Mouse (Mus musculus) embryo, embryonic 10.5 days (tissue): ENCODE data around the gene Ccs.

Experiments
- DNase-seq: peaks from one replicate; pipeline ENCODE4 v3.0.0-alpha.2; 2015; ENCODE audit warnings: low spot score

Ccs gene

GRCm38 (mm10) chr19:4836096-4836495 lies 3.0 kb downstream of the Ccs start:
- DNase-seq: no peak

GRCm38 (mm10) chr19:4833977-4834376 lies 5.2 kb downstream of the Ccs start:
- no peak for DNase-seq

GRCm38 (mm10) chr19:4829156-4829555 lies 10.0 kb downstream of the Ccs start:
- no peak for DNase-seq

DNA sequence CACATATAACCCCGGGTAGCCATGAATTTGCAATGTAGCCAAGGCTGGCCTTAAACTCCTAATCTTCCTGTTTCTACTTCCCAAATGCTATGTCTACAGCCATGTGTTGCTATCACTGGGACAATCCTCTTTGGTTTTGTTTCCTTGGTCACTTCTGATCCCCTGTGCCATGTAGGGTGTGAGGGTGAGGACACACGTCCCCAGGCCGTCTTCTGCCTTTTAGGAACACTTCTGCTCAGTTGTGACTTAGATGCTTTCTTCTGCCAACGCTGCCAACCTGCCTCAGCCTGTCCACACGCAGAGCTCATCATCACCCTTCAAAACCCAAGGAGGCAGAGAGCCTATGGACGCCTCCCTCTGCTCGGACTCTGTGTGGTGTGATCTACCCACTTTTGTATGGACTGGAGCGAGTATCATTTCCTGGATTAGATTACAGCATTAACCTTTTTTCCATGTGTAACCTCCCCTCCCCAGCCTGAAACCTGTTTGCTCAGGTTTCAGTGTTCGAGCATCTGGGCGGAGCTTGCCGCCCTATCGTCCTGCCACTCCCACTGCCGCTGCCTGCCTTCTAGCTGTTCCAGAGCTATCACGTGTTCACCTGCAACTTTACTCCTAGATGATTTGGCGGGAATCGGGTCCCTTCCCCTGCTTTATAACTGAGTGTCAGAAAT lies 10.6 kb downstream of the Ccs start:
- DNase-seq: no peak

DNA sequence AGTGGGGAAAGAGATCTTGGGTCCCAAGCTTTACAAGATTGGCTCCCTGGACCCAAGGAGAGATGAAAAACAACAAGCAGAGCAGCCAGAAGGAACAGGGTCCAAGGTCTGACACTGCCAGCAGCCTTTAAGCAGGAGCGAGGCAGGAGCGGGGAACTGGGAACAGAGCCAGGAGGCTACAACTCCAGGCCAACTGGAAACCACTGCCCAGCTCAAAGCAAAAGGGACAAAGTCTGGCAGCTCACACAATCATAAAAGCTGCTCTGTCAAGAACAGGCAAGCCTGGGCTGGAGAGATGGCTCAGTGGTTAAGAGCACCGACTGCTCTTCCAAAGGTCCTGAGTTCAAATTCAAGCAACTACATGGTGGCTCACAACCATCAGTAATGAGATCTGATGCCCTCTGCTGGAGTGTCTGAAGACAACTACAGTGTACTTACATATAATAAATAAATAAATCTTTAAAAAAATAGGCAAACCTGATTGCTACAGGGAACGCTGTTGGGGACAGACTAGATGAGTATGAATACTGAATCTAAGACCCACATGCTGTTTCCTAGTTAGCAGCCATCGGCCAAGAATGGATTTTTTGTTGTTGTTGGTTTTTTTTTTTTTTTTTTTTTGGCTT lies 18.3 kb downstream of the Ccs start:
- no peak for DNase-seq

DNA sequence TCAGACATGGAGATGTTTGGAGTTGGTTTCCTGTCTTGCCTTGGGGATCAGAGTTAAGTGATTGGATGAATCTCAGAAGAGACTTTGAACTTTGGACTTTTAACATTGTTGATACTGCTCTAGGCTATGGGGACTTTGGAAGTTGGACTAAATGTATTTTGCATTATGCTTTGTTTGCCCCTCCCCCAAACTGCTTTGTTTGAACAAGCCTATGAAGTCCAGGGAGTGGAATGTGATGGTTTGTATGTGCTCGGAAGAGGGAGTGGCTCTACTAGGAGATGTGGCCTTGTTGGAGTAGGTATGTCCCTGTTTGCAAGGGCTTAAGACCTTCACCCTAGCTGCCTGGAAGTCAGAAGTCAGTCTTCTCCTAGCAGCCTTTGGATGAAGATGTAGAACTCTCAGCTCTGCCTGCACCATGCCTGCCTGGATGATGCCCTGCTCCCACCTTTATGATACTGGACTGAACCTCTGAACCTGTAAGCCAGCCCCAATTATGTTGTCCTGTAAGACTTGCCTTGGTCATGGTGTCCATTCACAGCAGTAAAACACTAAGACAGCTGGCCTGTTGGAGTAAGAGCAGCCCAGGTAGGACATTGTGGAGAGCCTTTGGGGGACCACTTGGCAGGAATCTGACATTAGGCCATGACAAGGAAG lies 21.8 kb downstream of the Ccs start:
- no peak for DNase-seq

DNA sequence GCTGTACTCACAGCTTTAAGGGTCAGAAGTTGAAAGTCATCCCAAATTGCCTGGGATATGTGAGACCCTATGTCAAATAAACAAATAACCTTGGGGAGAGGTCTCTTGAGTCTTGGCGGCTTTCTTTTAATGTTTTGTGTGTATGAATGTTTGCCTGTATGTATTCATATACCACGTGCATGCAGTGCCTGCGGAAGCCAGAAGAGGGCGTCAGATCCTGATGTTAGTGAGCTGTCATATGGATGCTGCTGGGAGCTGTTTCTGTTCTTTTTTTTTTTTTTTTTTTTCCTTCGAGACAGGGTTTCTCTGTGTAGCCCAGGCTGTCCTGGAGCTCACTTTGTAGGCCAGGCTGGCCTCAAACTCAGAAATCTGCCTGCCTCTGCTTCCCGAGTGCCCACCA lies 26.1 kb downstream of the Ccs start:
- DNase-seq: peak; percentile 45

GRCm38 (mm10) chr19:4812334-4812949 lies 26.7 kb downstream of the Ccs start:
- DNase-seq: peak; percentile 4

DNA sequence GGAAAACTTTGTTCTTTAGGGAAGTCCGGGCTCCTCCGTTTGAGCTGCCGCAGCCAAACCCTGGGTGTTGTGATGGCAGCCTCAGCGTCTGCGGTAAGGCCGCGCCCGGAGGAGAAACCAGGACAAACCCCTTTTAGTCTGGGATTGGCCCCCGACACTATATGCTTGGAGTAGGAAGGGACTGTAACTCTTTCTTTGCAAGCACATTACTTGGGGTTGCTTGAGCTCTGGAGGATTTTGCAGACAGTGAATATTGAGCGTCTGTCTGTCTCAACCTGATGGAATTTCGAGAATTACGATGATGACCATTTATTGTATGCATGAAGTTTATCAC lies 27.3 kb downstream of the Ccs start:
- DNase-seq: no peak

DNA sequence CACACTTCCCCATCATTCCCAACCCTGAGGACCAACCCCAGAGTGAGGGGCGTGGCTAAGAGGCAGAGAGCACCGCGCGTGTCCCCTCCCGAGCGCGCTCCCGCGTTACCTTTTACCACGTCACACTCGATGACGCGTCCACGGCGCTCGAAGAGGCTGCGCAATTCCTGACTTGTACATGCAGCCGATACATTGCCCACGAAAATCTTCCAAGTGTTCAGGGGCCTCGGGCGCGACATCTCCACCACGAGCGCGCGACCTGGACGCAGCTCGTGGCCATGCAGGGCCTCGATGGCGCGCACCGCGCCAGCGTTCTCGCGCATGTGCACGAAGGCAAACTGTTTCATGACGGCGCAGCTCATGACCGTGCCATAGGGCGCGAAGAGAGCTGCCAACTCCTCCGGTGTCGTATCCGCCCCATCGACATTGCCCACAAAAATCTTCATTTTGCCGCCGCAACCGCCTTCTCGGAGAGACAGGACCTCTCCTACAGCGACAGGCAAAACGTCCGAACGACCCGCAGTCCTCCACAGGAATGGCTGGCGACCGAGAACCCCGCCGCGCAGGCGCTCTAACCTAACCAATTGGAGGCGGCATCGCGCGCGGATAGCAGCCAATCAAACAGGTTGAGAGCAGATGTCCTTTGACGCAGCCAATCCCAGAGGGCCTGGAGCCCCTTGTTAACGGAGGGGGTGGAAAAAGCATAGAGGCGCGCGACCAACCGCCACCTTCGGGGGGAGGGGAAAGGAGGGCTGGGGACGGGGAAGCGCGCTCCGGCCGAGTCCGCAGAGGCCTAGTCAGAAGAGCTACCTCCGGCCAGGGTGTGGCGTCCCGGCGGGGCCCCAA lies 27.8 kb downstream of the Ccs start, which contains the start of the genes Gm21992 and Rbm14:
Gene Gm21992, minus strand, starts transcription at position 550 of the 846 bp plus-strand sequence.
Gene Rbm14, minus strand, starts transcription at position 572 of the 846 bp plus-strand sequence.
- DNase-seq: peak; percentile 99

DNA sequence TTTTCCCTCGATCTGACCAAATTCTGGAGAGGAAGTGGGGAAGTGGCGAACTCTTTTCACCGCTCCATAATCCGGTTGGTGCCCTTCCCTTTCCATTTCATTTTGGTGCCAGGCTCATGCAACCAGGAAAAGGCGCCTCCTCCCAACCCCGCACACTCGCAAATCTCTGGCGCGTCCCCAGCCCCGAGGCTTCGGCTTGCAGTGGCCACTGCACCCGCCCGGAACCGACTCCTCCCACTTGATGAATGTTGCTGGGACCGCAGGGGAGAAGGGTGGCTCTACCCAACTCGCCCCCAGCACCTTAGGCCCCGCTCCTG lies 28.4 kb downstream of the Ccs start:
- DNase-seq: no peak

GRCm38 (mm10) chr19:4810309-4810708 lies 28.8 kb downstream of the Ccs start:
- DNase-seq: peak; percentile 8

- no peak for DNase-seq
Observed at GRCm38 (mm10) chr19:4803283-4803682, 35.8 kb downstream of the Ccs start.

- no peak for DNase-seq
Observed at GRCm38 (mm10) chr19:4802691-4803091, 36.4 kb downstream of the Ccs start.

GRCm38 (mm10) chr19:4799083-4799482 lies 40.0 kb downstream of the Ccs start:
- no peak for DNase-seq

DNA sequence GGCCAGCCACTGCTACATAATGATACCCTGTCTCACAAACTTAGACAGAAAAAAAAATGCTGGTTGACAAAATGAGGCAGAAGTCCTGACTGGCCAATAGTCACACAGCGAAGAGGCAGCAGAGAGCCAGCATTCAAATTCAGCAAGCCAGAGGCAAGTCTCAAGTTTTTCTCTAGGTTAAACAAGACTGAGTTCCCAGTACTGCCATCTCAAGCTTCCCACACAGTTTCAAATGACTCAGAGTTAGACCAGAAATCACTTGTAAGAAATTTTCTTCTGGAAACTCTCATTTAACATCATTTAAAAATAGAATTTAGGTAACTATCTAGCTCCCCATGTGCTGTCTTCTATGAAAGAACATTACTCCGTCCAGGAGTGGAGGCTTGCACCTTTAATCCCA lies 41.3 kb downstream of the Ccs start:
- no peak for DNase-seq

DNA sequence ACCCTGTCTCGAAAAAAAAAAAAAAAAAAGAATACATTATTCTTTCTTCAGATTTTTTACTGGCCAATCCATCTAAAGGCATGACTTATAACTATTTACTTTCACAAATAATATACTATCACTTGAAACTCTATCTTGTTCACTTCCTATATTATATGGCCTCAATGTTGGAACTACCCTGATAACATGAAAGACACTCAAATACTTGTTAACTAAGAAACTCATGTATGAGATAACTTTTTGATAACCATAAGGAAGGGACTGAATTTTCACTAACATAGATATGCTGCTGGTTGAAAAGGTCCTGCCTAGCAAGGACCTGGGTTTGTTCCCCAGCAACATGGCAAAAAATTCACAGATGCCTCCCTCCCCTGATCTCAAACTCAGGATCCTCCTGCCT lies 43.2 kb downstream of the Ccs start:
- DNase-seq: no peak

DNA sequence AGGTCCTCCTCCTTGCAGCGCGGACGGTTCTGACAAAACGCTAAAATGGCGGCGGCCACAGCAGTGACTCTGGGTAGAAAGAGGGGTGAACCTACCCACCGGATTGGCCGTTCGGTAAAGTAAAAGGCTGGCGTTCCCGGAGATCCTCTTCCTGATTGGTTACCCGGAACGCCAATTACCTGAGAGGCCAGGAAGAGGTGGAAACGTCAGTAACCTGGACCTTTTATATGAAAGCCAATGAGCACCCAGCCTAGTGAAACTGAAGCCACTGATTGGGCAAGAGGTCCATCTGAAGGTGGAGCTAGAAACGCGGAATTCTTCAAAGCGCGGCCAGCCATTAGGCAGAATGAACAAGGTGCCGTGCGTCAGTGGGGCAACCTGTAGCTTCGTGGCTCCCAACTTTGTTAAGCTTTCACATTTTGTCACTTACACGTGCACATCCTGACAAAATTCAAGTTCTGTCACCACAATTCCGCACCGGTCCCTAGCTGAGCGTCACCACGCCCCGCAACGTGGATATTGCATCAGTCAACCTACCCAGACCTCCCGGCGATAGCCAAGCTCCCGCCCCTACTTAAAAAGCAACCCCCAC lies 45.2 kb downstream of the Ccs start, which contains the start of gene Rbm4:
Gene Rbm4, minus strand, starts transcription at position 71 of the 592 bp plus-strand sequence.
- DNase-seq: peak; percentile 100

GRCm38 (mm10) chr19:4793281-4793830 lies 45.8 kb downstream of the Ccs start:
- DNase-seq: no peak

- no peak for DNase-seq
Observed at GRCm38 (mm10) chr19:4786313-4786712, 52.8 kb downstream of the Ccs start.

DNA sequence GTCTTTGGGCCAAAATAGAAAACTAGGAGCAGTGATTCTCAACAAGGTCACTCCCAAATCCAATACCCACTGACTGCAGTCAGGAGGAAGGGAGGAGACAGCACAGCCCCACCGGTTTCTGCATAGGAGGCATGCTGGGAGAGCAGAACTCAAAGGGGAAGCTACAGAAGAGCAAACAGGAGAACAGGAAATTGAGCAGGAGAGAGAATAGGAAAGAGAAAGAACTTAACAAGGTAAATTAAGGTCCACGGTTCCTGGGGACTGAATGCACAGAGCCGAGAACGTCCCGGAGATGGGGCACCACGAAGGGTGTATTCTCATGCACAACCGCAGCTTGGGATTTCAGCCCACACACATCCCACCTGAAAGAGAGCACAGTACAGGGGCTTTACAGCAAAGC lies 53.9 kb downstream of the Ccs start:
- DNase-seq: no peak
